Mouse (Mus musculus) cerebellum, adult 8-10 months (tissue): ENCODE measurements around the gene Rfx4.

ENCODE experiments used
- DNase-seq: peaks from one replicate; pipeline ENCODE4 v3.0.0; 2022

The Rfx4 gene

GRCm38 (mm10) chr10:84913148-84913547, 157.3 kb downstream of the Rfx4 start:
- DNase-seq: no peak

- DNase-seq: no peak
Measured at GRCm38 (mm10) chr10:84915476-84915875, 159.6 kb downstream of the Rfx4 start.

GRCm38 (mm10) chr10:84916810-84917730, 161.2 kb downstream of the Rfx4 start, which contains the start of gene Ric8b:
Gene Ric8b, plus strand, starts transcription at chr10:84917616.
- peak; percentile 98 for DNase-seq

- no peak for DNase-seq
Measured at GRCm38 (mm10) chr10:84917731-84918095, 161.9 kb downstream of the Rfx4 start.

- no peak for DNase-seq
Measured at GRCm38 (mm10) chr10:84926336-84926735, 170.5 kb downstream of the Rfx4 start.

- DNase-seq: no peak
Measured at GRCm38 (mm10) chr10:84926885-84927284, 171.0 kb downstream of the Rfx4 start.

GRCm38 (mm10) chr10:84928465-84928864, 172.6 kb downstream of the Rfx4 start:
- no peak for DNase-seq

- DNase-seq: no peak
Measured at GRCm38 (mm10) chr10:84935553-84936209, 179.8 kb downstream of the Rfx4 start.

GRCm38 (mm10) chr10:84936832-84937515, 181.1 kb downstream of the Rfx4 start:
- no peak for DNase-seq

GRCm38 (mm10) chr10:84938094-84938820, 182.4 kb downstream of the Rfx4 start:
- DNase-seq: no peak

- no peak for DNase-seq
Measured at GRCm38 (mm10) chr10:84938886-84939285, 183.0 kb downstream of the Rfx4 start.

- DNase-seq: no peak
Measured at GRCm38 (mm10) chr10:84940356-84940755, 184.5 kb downstream of the Rfx4 start.

GRCm38 (mm10) chr10:84945692-84946091, 189.8 kb downstream of the Rfx4 start:
- DNase-seq: no peak

- no peak for DNase-seq
Measured at GRCm38 (mm10) chr10:84948970-84949683, 193.3 kb downstream of the Rfx4 start.

- DNase-seq: no peak
Measured at GRCm38 (mm10) chr10:84949684-84950010, 193.8 kb downstream of the Rfx4 start.

- DNase-seq: no peak
Measured at GRCm38 (mm10) chr10:84950384-84950783, 194.5 kb downstream of the Rfx4 start.

- DNase-seq: no peak
Measured at GRCm38 (mm10) chr10:84954236-84954635, 198.4 kb downstream of the Rfx4 start.
